In the genomic region with DNA sequence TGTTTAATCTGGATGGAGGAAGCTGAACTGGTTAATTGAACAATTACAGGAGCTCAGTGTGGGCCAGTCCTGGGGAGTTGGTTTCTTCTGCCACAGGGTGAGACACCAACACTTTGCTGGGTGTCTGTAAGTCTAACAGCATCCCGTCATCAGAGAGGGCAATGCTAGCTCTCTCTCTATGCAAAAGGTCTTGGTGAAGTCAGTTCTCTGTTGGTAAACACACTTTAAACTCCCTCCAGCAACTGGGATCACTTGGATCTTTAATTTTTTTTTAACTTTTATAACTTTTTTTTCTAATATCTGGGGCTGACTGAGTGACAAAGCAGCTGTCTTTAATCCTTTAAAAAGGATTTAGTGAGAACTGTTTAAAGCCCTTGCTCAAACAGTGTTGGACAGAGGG, we compare ENCODE assay signal across 20 mouse cellular contexts. TPM values are rescaled to one million over a fixed set of nuclear protein-coding genes. Genes with fewer than 3 reads are reported as not detected.
"Had no signal": no experiment of that assay in that cellular context is flagged by ENCODE, and none has a peak within 500 bp of the region (broad histone marks: within the 10 kb centered on the region; RNA-seq: fewer than 3 reads in every experiment).

No protein-coding gene starts in this region.

- H3K9me3 ChIP-seq: liver, embryonic 13.5 days; midbrain, embryonic 15.5 days; neural tube, embryonic 13.5 days had no signal

- H3K27ac ChIP-seq: liver, embryonic 13.5 days; macrophage; midbrain, embryonic 15.5 days; neural tube, embryonic 13.5 days; stomach, postnatal 0 days had no signal

- DNase-seq: kidney, adult 18-20 months; kidney, adult 9 months; kidney, postnatal 14 days; kidney, postnatal 4 days; left cerebral cortex, postnatal 4 days; liver, embryonic 13.5 days; lung, adult 2 months; lung, postnatal 14 days; right cerebral cortex, adult 18-20 months; right cerebral cortex, postnatal 14 days; right cerebral cortex, postnatal 4 days; thymus, adult 2 months; thymus, postnatal 14 days; thymus, postnatal 4 days had no signal

- H3K27me3 ChIP-seq: liver, embryonic 13.5 days; midbrain, embryonic 15.5 days; neural tube, embryonic 13.5 days had no signal

- H3K4me3 ChIP-seq: liver, embryonic 13.5 days; midbrain, embryonic 15.5 days; myocyte; neural tube, embryonic 13.5 days had no signal

- H3K36me3 ChIP-seq: liver, embryonic 13.5 days; midbrain, embryonic 15.5 days; neural tube, embryonic 13.5 days had no signal

- ATAC-seq: intestine, embryonic 16.5 days; midbrain, embryonic 15.5 days had no signal

- H3K4me2 ChIP-seq: liver, embryonic 13.5 days; midbrain, embryonic 15.5 days; neural tube, embryonic 13.5 days had no signal

- H3K9ac ChIP-seq: liver, embryonic 13.5 days; midbrain, embryonic 15.5 days; neural tube, embryonic 13.5 days had no signal

- H3K4me1 ChIP-seq: liver, embryonic 13.5 days; neural tube, embryonic 13.5 days had no signal

RNA-seq across cellular contexts. Expression of a gene that starts 54.2 kb away (rescaled TPM):
- polyA plus RNA-seq: macrophage; neural tube, embryonic 13.5 days had no signal
